Mouse (Mus musculus): ENCODE results near the gene Chst14. TPM values are rescaled to one million over a fixed set of nuclear protein-coding genes. Genes with fewer than 3 reads are reported as not detected.

Gene Chst14
- polyA plus RNA-seq, 1 experiment from 2014 or later, result 16.4 TPM

Other genes with a start within 250 kb of the Chst14 start
- 0.16 TPM in 1 of 2 replicates, not detected in the other for gene Ankrd63, start 222.5 kb upstream of the Chst14 start, polyA plus RNA-seq (2014; fragmentation: Nextera tagmentation; extraction: Ambion mirVana)
- 2.9 and 3.5 TPM in 2 replicates for gene Plcb2, start 198.1 kb upstream of the Chst14 start, polyA plus RNA-seq (2014; fragmentation: Nextera tagmentation; extraction: Ambion mirVana)
- gene Inafm2, start 180.7 kb upstream of the Chst14 start, polyA plus RNA-seq (2014; fragmentation: Nextera tagmentation; extraction: Ambion mirVana), result 32.3 and 33.0 TPM in 2 replicates
- 0.14 and 0.19 TPM in 2 replicates for gene Ccdc9b, start 163.8 kb upstream of the Chst14 start, polyA plus RNA-seq (2014; fragmentation: Nextera tagmentation; extraction: Ambion mirVana)
- not detected in 2 replicates for gene Phgr1, start 153.7 kb upstream of the Chst14 start, polyA plus RNA-seq (2014; fragmentation: Nextera tagmentation; extraction: Ambion mirVana)
- gene Disp2, start 146.8 kb upstream of the Chst14 start, polyA plus RNA-seq (2014; fragmentation: Nextera tagmentation; extraction: Ambion mirVana), result 0.32 and 0.60 TPM in 2 replicates
- 127 TPM in 2 replicates for gene Knstrn, start 112.5 kb upstream of the Chst14 start, polyA plus RNA-seq (2014; fragmentation: Nextera tagmentation; extraction: Ambion mirVana)
- 41.3 and 48.6 TPM in 2 replicates for gene Ivd, start 64.5 kb upstream of the Chst14 start, polyA plus RNA-seq (2014; fragmentation: Nextera tagmentation; extraction: Ambion mirVana)
- gene Bahd1, start 26.1 kb upstream of the Chst14 start, polyA plus RNA-seq (2014; fragmentation: Nextera tagmentation; extraction: Ambion mirVana), result 1.7 and 1.9 TPM in 2 replicates
- gene Ccdc32, start 102.9 kb downstream of the Chst14 start, polyA plus RNA-seq (2014; fragmentation: Nextera tagmentation; extraction: Ambion mirVana), result 24.8 and 26.5 TPM in 2 replicates
- 7.4 and 7.7 TPM in 2 replicates for gene Rpusd2, start 108.3 kb downstream of the Chst14 start, polyA plus RNA-seq (2014; fragmentation: Nextera tagmentation; extraction: Ambion mirVana)
- gene Knl1, start 120.6 kb downstream of the Chst14 start, polyA plus RNA-seq (2014; fragmentation: Nextera tagmentation; extraction: Ambion mirVana), result 60.7 and 64.8 TPM in 2 replicates
- 62.0 and 64.0 TPM in 2 replicates for gene Rad51, start 186.3 kb downstream of the Chst14 start, polyA plus RNA-seq (2014; fragmentation: Nextera tagmentation; extraction: Ambion mirVana)
- 75.7 and 80.6 TPM in 2 replicates for gene Rmdn3, start 230.5 kb downstream of the Chst14 start, polyA plus RNA-seq (2014; fragmentation: Nextera tagmentation; extraction: Ambion mirVana)
- gene Gchfr, start 241.3 kb downstream of the Chst14 start, polyA plus RNA-seq (2014; fragmentation: Nextera tagmentation; extraction: Ambion mirVana), result 33.6 and 36.4 TPM in 2 replicates
- 0.23 and 0.25 TPM in 2 replicates for gene Gm14137, start 248.0 kb downstream of the Chst14 start, polyA plus RNA-seq (2014; fragmentation: Nextera tagmentation; extraction: Ambion mirVana)

Data from liver, embryonic 11.5 days (tissue).